Mouse (Mus musculus): ENCODE measurements around the gene Atp6v0b.

The Atp6v0b gene

GRCm38 (mm10) chr4:117872471-117872886 is 14.7 kb downstream of the Atp6v0b start, which contains the start of gene Ccdc24:
Ccdc24 (minus strand) TSS chr4:117872557.
- no peak for DNase-seq (ENCODE audit: low read depth, low spot score)

GRCm38 (mm10) chr4:117871787-117872186 is 15.3 kb downstream of the Atp6v0b start:
- no peak for DNase-seq (ENCODE audit: low read depth, low spot score)

DNA sequence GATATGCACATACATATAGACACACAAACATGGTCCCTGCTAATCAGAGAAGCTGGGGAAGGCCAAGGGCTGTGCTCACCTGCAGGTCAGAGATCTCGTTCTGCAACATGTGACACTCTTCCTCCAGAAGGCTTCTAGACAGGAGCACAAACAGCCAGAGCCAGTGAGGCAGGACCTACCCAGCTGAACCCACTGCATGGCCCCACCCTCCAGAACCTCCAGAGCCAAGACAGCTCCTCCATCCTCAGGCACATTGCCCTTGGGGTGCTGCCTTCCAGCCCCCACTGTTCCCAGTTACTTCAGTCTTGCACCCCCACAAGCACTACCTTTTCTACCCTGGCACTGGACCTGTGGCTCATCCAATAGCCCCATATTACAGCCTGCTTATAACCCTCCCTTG is 16.7 kb downstream of the Atp6v0b start:
- no peak for DNase-seq (ENCODE audit: low read depth, low spot score)

DNA sequence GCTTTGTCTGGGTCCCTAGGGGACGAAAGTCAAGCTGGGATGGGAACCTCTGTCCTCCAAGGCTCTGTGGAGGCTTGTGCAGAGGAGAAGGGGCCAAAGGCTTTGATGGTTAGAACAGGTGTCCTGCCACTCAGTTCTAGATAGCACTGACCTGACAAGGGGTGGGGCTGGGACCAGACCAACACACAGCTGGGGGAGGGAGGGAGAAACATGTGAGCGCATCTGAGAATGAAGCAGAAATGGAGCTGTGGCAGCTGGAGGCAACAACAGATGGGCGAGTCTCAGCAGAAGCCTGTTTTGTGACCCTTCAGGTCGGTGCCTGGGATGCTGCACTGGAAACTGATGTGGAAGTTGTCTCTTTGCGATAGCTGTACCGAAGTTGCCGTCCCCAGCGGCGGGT is 17.8 kb downstream of the Atp6v0b start:
- DNase-seq (ENCODE audit: low read depth, low spot score), result no peak

GRCm38 (mm10) chr4:117867823-117868222 is 19.3 kb downstream of the Atp6v0b start:
- DNase-seq (ENCODE audit: low read depth, low spot score), result peak; percentile 66

DNA sequence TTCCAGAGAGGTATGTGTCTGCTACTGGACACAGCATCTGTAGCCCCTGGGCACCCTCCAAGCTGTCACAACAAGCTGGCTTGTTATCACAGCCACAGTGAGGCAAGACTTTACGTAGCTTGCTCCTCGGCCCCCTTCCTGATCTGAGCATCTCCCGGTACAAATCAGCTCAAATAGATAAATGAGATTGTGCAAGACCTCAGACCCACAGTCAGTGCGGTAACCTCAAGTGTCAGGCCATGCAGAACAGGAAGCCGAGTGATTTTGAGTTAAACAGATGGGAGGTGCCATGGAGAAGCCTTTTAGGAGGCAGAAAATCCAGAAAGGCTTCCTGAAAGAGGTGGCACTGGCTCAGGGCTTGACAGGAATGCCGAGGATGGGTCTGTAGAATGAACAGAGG is 20.1 kb downstream of the Atp6v0b start:
- DNase-seq (ENCODE audit: low read depth, low spot score), result no peak

- no peak for DNase-seq (ENCODE audit: low read depth, low spot score)
Measured at GRCm38 (mm10) chr4:117866083-117866482, 21.1 kb downstream of the Atp6v0b start.

GRCm38 (mm10) chr4:117862823-117863222 is 24.3 kb downstream of the Atp6v0b start:
- no peak for DNase-seq (ENCODE audit: low read depth, low spot score)

DNA sequence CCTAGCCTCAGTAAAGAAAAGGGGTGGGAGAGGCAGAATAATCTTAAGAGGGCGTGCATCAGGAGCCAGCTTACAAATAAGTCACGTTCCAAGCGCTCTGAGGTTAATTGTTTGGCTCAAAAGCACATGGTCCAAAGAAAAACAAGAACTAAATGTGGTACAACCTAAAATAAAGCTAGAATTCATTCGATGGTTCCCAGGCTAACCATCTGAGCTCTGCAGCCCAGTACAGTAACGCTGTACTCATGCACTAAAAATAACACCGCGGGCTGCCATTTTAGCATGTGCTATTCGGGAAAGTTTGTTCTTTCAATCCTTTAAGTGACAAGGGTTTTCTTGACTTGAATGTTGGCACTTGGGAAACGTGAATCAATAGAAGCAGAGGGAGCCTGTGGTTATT is 26.6 kb downstream of the Atp6v0b start:
- DNase-seq (ENCODE audit: low read depth, low spot score), result no peak

GRCm38 (mm10) chr4:117858794-117859193 is 28.3 kb downstream of the Atp6v0b start:
- peak; percentile 35 for DNase-seq (ENCODE audit: low read depth, low spot score)

DNA sequence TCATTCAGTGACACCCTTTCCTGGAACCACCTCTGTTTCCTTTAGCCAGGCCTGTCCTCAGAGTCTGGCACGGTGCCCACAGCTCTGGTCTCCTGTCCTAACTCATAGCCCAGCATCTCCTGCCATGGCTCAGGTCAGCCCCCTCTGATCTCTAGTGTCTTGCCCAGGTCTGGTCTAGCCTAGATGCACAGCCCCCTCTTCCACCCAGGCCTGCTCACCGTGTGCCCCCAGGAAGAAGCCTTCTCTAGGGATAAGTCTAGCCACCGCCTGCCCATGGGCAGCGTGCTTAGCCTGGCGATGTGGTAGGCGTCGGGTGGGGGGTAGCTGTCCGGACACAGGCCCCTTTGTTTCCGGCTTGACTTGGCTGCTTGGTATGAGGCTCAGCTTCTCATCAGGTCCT is 32.0 kb downstream of the Atp6v0b start:
- DNase-seq (ENCODE audit: low read depth, low spot score), result no peak

GRCm38 (mm10) chr4:117852152-117852868 is 34.8 kb downstream of the Atp6v0b start:
- no peak for DNase-seq (ENCODE audit: low read depth, low spot score)

DNA sequence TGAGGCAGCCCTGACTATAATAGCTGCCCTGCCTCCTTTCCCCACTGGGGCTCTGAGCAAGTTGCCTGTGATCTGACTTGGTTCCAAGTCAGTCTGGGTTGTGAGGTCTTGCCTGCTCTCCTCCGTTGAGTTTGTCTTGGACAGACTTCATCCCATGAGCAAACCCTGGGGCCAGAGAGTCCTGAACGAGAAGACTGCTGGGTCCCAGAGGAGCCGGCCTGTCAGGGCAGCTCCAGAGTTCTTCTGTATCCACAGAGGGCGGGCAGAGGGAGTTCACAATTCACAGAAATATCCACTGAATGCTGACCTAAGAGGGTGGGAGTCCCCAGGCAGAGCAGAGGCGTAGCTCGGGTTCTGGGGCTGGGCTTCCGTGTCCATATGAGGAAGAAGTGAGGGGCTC is 36.3 kb downstream of the Atp6v0b start:
- DNase-seq (ENCODE audit: low read depth, low spot score), result no peak

DNA sequence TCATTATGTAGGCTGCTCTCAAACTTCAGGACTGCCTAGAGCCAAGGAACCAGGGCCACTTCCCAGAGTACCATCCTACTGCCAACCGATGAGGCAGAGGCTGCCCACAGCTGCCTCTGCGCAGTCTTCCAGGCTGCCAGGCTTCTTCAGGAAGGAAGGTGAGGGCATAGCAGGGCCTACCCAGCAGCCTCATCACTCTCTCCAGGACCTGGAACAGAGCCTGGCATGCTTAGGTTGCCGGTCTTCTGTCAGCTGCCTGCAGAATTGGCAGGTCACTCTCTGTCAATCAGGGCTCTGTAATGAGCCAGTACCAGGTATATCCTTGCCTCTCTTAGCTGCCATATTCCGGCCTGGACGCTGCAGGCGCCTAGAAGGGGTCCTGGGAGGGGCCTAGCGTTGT is 37.0 kb downstream of the Atp6v0b start:
- no peak for DNase-seq (ENCODE audit: low read depth, low spot score)

- no peak for DNase-seq (ENCODE audit: low read depth, low spot score)
Measured at GRCm38 (mm10) chr4:117849506-117849905, 37.6 kb downstream of the Atp6v0b start.

DNA sequence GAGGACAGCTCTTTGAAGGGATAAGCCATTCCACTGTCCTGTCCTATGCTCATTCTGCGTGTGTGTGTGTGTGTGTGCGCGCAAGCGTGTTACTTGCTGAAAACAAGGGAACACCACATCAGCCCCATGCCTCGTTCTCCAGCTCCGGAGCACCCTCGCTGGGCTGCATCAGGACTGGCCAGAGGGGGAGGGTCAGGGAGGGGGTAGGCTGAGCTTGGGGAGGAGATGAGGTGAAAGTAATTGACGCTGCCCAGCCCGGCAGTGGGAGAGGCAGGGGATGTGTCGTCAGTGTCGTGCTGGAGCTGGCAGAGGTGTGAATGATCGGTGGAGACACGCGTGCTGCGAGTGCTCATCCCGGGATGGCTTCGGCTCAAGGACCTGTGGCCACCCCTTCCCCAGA is 38.1 kb downstream of the Atp6v0b start:
- no peak for DNase-seq (ENCODE audit: low read depth, low spot score)

GRCm38 (mm10) chr4:117847011-117847410 is 40.1 kb downstream of the Atp6v0b start:
- DNase-seq (ENCODE audit: low read depth, low spot score), result no peak

- no peak for DNase-seq (ENCODE audit: low read depth, low spot score)
Measured at GRCm38 (mm10) chr4:117846261-117846660, 40.9 kb downstream of the Atp6v0b start.

- no peak for DNase-seq (ENCODE audit: low read depth, low spot score)
Measured at GRCm38 (mm10) chr4:117845316-117845715, 41.8 kb downstream of the Atp6v0b start.

- DNase-seq (ENCODE audit: low read depth, low spot score), result no peak
Measured at GRCm38 (mm10) chr4:117844467-117844866, 42.7 kb downstream of the Atp6v0b start.

- no peak for DNase-seq (ENCODE audit: low read depth, low spot score)
Measured at GRCm38 (mm10) chr4:117843101-117843500, 44.0 kb downstream of the Atp6v0b start.

DNA sequence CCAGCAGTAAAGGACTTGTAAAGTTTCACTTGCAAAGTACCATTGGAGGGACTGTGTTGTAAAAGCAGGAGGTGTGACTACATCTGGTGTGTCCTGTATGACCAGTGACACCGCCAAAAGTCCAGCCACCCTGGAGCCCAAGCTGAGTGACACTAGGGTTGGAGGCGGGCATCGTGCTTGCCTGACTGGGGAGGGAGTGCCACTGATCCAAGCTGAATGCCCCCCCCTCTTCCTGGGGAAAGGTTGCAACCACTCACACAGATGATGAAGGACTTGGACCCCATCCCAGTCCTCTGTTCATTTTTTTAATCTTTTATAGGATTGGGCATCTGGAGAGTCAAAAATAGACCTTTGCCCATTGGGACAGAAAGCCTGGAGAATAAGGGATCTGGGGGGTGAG is 45.6 kb downstream of the Atp6v0b start:
- DNase-seq (ENCODE audit: low read depth, low spot score), result no peak

GRCm38 (mm10) chr4:117840821-117841220 is 46.3 kb downstream of the Atp6v0b start:
- DNase-seq (ENCODE audit: low read depth, low spot score), result no peak

GRCm38 (mm10) chr4:117839366-117839765 is 47.8 kb downstream of the Atp6v0b start:
- DNase-seq (ENCODE audit: low read depth, low spot score), result no peak
